In the genomic region with DNA sequence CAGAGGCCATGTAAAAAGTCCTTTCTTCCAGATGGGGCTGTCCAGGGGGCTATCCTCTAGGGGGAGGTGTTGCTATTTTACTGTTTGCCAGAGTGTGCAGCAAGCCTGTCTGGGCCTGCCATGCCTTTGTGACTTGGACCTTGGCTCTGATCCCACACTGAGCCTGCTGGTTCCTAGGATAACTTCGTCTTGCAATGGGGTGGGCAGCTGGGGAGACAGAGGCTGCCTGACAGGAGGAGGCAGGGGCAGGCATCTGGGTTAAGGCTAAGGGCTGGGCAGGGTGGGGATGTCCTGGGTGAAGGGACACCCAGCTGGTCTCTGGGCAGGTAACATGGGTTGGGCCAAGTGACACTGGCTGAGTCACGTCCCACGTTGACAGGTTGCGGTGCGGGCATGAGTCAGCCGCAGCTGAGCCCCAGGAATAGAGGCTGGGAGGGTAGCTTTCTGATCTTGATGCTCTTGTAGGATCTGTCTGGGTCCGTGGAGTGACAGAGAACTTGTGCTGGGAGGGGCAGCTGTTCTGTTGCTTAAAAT, we compare ENCODE assay signal across 1 mouse cellular context.
TF ChIP-seq lines count a peak whose summit lies in the region.

No protein-coding gene starts in this region.

TF ChIP-seq in MEL, 35 proteins besides CTCF, POLR2A, EP300 and RAD21 (continued from another document):
- TF ChIP-seq UBTF (IDR thresholded peaks at IDR 0.05; ENCODE audit: borderline replicate concordance, insufficient read depth, low read depth, low read length), result no peak
